25 mouse cellular contexts compared by ENCODE assay signal in genomic region chr5:89012456-89012855, GRCm38 (mm10).
"Had no signal": no experiment of that assay in that cellular context is flagged by ENCODE, and none has a peak within 500 bp of the region (broad histone marks: within the 10 kb centered on the region; RNA-seq: fewer than 3 reads in every experiment).

No protein-coding gene starts in this region.

- ATAC-seq: hindbrain, postnatal 0 days; intestine, embryonic 16.5 days; liver, embryonic 12.5 days had no signal

- H3K9me3 ChIP-seq: heart, embryonic 10.5 days; heart, embryonic 12.5 days; hindbrain, embryonic 10.5 days; hindbrain, embryonic 12.5 days; kidney, embryonic 15.5 days; limb, embryonic 13.5 days; limb, embryonic 15.5 days; liver, embryonic 12.5 days had no signal

- H3K4me3 ChIP-seq: heart, embryonic 10.5 days; heart, embryonic 12.5 days; hindbrain, embryonic 10.5 days; hindbrain, embryonic 12.5 days; kidney, embryonic 15.5 days; limb, embryonic 13.5 days; limb, embryonic 15.5 days; liver, embryonic 12.5 days had no signal

- H3K4me2 ChIP-seq: heart, embryonic 12.5 days; hindbrain, embryonic 12.5 days; hindbrain, embryonic 14.5 days; kidney, embryonic 15.5 days; limb, embryonic 13.5 days; limb, embryonic 15.5 days; liver, embryonic 12.5 days had no signal

- H3K27me3 ChIP-seq: heart, embryonic 12.5 days; hindbrain, embryonic 12.5 days; kidney, embryonic 15.5 days; limb, embryonic 13.5 days; limb, embryonic 15.5 days; liver, embryonic 12.5 days had no signal

- H3K27ac ChIP-seq: heart, embryonic 10.5 days; hindbrain, embryonic 10.5 days; hindbrain, embryonic 12.5 days; hindbrain, embryonic 14.5 days; hindbrain, postnatal 0 days; kidney, embryonic 15.5 days; kidney, postnatal 0 days; limb, embryonic 13.5 days; limb, embryonic 15.5 days; liver, embryonic 12.5 days had no signal

- H3K36me3 ChIP-seq: heart, embryonic 10.5 days; heart, embryonic 12.5 days; hindbrain, embryonic 10.5 days; hindbrain, embryonic 12.5 days; kidney, embryonic 15.5 days; limb, embryonic 13.5 days; limb, embryonic 15.5 days; liver, embryonic 12.5 days had no signal

- H3K4me1 ChIP-seq: heart, embryonic 10.5 days; hindbrain, embryonic 10.5 days; hindbrain, embryonic 12.5 days; kidney, embryonic 15.5 days; limb, embryonic 15.5 days; liver, embryonic 12.5 days had no signal

- DNase-seq: gastrocnemius, postnatal 10 days; gastrocnemius, postnatal 25 days; heart, adult 18-20 months; heart, postnatal 10 days; heart, postnatal 4 days; kidney, adult 11 months; kidney, adult 2 months; kidney, adult 9 months; kidney, postnatal 14 days; kidney, postnatal 36 days; layer of hippocampus, adult 9-11 months; layer of hippocampus, postnatal 36 days; left cerebral cortex, postnatal 4 days had no signal

- H3K9ac ChIP-seq: heart, embryonic 12.5 days; hindbrain, embryonic 12.5 days; hindbrain, embryonic 14.5 days; kidney, embryonic 15.5 days; limb, embryonic 13.5 days; limb, embryonic 15.5 days; liver, embryonic 12.5 days had no signal
